Mouse (Mus musculus) limb, embryonic 12.5 days (tissue): Measurements from ENCODE around the gene Atp2b4. TPM values are rescaled to one million over a fixed set of nuclear protein-coding genes. Genes with fewer than 3 reads are reported as not detected.

Experiments
- ATAC-seq: fragments of 200-750 bp; cut with Nextera tagmentation; 2 replicates; pipeline ENCODE4 v1.8.0; 2017; ENCODE audit warnings: low read depth, moderate TSS enrichment; ENCODE audit not compliant: insufficient number of reproducible peaks, insufficient read depth, low FRiP score, low TSS enrichment
- H3K27ac ChIP-seq: fragments of 300-500 bp; sonication (generic); 2 replicates; pipeline ENCODE4 v1.5.1; 2016; ENCODE audit warnings: mild to moderate bottlenecking, moderate library complexity
- H3K27me3 ChIP-seq: fragments of 300-500 bp; sonication (generic); 2 replicates; pipeline ENCODE4 v1.6.1; 2016; ENCODE audit warnings: mild to moderate bottlenecking, moderate library complexity
- H3K36me3 ChIP-seq: fragments of 300-500 bp; sonication (generic); 2 replicates; pipeline ENCODE4 v1.6.1; 2016; ENCODE audit warnings: mild to moderate bottlenecking, moderate library complexity
- H3K4me1 ChIP-seq: fragments of 300-500 bp; sonication (generic); replicated peaks from 2 replicates; pipeline ENCODE4 v1.6.1; 2016
- H3K4me2 ChIP-seq: fragments of 300-500 bp; sonication (generic); 2 replicates; pipeline ENCODE4 v1.6.1; 2016; ENCODE audit warnings: mild to moderate bottlenecking, moderate library complexity
- H3K4me3 ChIP-seq: fragments of 300-500 bp; sonication (generic); replicated peaks from 2 replicates; pipeline ENCODE4 v1.5.1; 2016; ENCODE audit warnings: mild to moderate bottlenecking
- H3K9ac ChIP-seq: fragments of 300-500 bp; sonication (generic); replicated peaks from 2 replicates; pipeline ENCODE4 v1.6.1; 2016; ENCODE audit warnings: mild to moderate bottlenecking, moderate library complexity
- H3K9me3 ChIP-seq: fragments of 300-500 bp; sonication (generic); 2 replicates; pipeline ENCODE4 v1.6.1; 2016; ENCODE audit warnings: mild to moderate bottlenecking, moderate library complexity
- WGBS: fragments of 180-500 bp; shearing (Covaris S2); methylation state at CpG from one replicate; pipeline ENCODE4 v1.1.7; 2016; 5-methylcytosine and 5-hydroxymethylcytosine counted together
- polyA plus RNA-seq: library from polyadenylated mRNA; unstranded; fragments of >200 nt; fragmentation: Nextera tagmentation; extraction: Ambion mirVana; gene quantifications from 2 replicates; pipeline ENCODE4 v1.2.1, GENCODE M21; 2016

Atp2b4 gene
- polyA plus RNA-seq: 8.5 and 9.4 TPM in 2 replicates

- H3K4me1 ChIP-seq: peaks cover 23% of the 10 kb centered on the region
These were observed at the start of gene Atp2b4 for GRCm38 (mm10) chr1:133800948-133801393. TSS of gene Atp2b4 (minus strand) at chr1:133801041.

DNA sequence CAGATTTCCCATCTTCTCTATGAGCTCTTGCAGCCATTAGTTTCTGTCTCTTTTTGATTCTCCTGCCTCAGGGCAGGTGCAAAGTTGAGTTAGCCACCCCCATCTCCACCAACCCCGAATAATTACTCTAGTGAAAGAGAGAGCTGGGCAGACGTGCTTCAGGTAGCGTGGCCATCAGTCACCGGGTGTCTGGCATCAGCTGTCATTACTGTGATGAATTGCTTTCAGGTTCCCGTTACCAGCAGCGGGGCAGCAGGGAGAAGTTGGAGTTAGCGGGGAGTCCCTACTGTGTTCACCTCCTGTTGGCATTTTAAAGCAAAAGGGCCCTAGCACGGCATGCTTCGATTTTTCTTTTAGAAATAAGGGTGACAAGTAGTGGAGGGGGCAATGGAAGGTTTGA, 43.9 kb upstream of the Atp2b4 start:
- Histone ChIP-seq H3K4me3 (no peak overlapping the region), H3K36me3 (no peaks in the 10 kb centered on the region), H3K27me3 (peaks cover 22% of the 10 kb centered on the region; the same call in 1 of the 2 replicates), H3K9ac (no peak overlapping the region), H3K4me2 (no peak overlapping the region), H3K27ac (no peak overlapping the region), H3K4me1 (peaks cover 28% of the 10 kb centered on the region), H3K9me3 (no peaks in the 10 kb centered on the region)
- no peak for ATAC-seq
- 12% methylated on average over 9 of the region's 9 CpGs for WGBS

More at GRCm38 (mm10) chr1:133800948-133801393, at the start of gene Atp2b4:
- no peak within 1 kb of the TSS for H3K27ac ChIP-seq
- peak; percentile 92 for ATAC-seq
- H3K4me2 ChIP-seq: peak within 1 kb of the TSS; percentile 92
- H3K4me3 ChIP-seq: peak within 1 kb of the TSS; percentile 60
- no peaks in the 10 kb centered on the region for H3K36me3 ChIP-seq
- peaks cover 15% of the 10 kb centered on the region for H3K27me3 ChIP-seq
- 1% methylated on average over 16 of the region's 16 CpGs for WGBS
- peak within 1 kb of the TSS; percentile 57; the same call in 1 of the 2 replicates for H3K9ac ChIP-seq
- no peaks in the 10 kb centered on the region for H3K9me3 ChIP-seq

DNA sequence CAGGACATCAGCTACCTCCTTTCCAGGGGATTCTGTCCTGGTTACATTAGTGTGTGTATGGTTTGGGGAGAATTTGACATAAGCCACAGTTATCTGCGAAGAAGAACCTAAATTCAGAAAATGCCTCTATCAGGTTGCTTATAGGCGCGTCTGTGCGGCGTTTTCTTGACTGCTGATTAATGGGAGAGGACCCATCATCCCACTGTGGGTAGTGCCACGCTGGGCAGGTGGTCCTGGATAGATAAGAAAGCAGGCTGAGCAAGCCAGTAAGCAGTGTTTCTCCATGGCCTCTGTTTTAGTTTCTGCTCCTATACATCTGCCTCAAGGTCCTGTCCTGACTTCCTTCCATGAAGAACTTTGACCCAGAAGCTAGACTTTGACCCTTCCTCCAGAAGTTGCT, 43.1 kb upstream of the Atp2b4 start:
- Histone ChIP-seq H3K27me3 (peaks cover 22% of the 10 kb centered on the region; the same call in 1 of the 2 replicates), H3K9ac (no peak overlapping the region), H3K9me3 (no peaks in the 10 kb centered on the region), H3K4me3 (no peak overlapping the region), H3K4me2 (no peak overlapping the region), H3K36me3 (no peaks in the 10 kb centered on the region), H3K27ac (no peak overlapping the region), H3K4me1 (peaks cover 28% of the 10 kb centered on the region)
- ATAC-seq: no peak
- 91% methylated on average over 6 of the region's 6 CpGs for WGBS

- H3K4me1 ChIP-seq: peaks cover 28% of the 10 kb centered on the region
- no peak for ATAC-seq
- no peaks in the 10 kb centered on the region for H3K36me3 ChIP-seq
- no peak overlapping the region for H3K9ac ChIP-seq
- no peak overlapping the region for H3K4me2 ChIP-seq
- 24% methylated on average over 4 of the region's 4 CpGs for WGBS
- H3K9me3 ChIP-seq: no peaks in the 10 kb centered on the region
- H3K27me3 ChIP-seq: peaks cover 22% of the 10 kb centered on the region; the same call in 1 of the 2 replicates
- H3K4me3 ChIP-seq: no peak overlapping the region
- no peak overlapping the region for H3K27ac ChIP-seq
These were observed 42.5 kb upstream of the Atp2b4 start for GRCm38 (mm10) chr1:133843370-133843769.

- Histone ChIP-seq H3K27ac (no peak overlapping the region), H3K4me1 (peaks cover 28% of the 10 kb centered on the region)
- 71% methylated on average over 11 of the region's 11 CpGs for WGBS
These were observed 41.4 kb upstream of the Atp2b4 start for GRCm38 (mm10) chr1:133842074-133842725.

DNA sequence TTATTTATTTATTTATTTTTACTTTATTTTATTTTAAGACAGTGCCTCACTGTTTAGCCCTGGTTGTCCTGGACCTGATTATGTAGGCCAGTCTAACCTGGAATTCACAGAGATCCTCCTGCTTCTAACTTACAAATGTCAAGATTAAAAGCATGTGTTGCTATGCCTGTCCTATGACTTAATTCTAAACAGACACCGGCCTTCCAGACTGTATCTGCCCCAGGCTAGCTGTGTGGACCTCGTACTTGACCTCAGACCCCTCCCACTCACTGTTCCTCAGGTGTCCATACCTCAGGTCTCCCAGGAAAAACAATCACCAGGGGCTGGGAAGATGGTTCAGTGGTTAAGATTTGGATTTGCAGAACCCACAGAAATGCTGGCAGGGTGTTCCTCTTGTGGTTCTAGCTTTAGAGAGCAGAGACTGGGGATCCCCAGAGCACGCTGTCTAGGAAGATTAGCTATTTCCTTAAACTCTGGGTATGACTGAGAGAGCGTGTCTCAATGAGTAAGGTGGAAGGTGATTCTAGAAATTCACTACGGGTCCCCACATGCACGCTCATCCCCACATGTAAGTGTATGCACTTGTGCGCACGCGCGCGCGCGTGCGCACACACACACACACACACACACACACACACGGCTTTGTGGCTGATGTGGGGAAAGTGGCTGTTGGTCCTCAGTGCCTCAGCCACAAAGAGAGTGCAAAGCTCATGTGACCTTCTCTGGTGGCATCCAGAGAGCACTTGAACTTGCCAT, 40.5 kb upstream of the Atp2b4 start:
- Histone ChIP-seq H3K27me3 (peaks cover 22% of the 10 kb centered on the region; the same call in 1 of the 2 replicates), H3K9ac (no peak overlapping the region), H3K9me3 (no peaks in the 10 kb centered on the region), H3K4me3 (no peak overlapping the region), H3K4me1 (peaks cover 25% of the 10 kb centered on the region), H3K36me3 (no peaks in the 10 kb centered on the region), H3K27ac (0 out of 2 replicates have a peak overlapping the region, but pooled peaks have one; percentile 17), H3K4me2 (no peak overlapping the region)
- WGBS: 79% methylated on average over 15 of the region's 15 CpGs
- no peak for ATAC-seq

More at GRCm38 (mm10) chr1:133842074-133842725, 41.4 kb upstream of the Atp2b4 start:
- no peak overlapping the region for H3K9ac ChIP-seq
- no peaks in the 10 kb centered on the region for H3K36me3 ChIP-seq
- no peaks in the 10 kb centered on the region for H3K9me3 ChIP-seq
- no peak overlapping the region for H3K4me2 ChIP-seq
- ATAC-seq: no peak
- no peak overlapping the region for H3K4me3 ChIP-seq
- H3K27me3 ChIP-seq: peaks cover 22% of the 10 kb centered on the region; the same call in 1 of the 2 replicates

DNA sequence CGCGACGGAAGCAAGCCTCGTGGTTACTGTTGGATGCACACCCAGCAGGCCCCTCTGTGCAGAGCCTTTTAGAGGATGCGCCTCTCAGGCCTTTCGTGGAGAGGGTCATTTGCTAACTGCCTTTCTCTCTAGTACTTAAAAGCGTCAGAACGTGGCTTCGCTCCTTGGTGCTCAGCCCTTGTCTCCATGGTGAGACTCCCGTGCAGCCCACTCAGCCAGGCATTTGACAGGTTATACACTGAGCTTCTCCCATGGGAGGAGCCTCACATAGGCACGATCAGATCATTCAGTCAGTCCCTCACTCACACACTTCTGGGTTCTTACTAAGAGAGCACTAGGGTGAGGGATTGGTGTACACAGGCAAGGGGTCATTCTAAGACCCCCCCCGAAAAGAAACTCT, 39.7 kb upstream of the Atp2b4 start:
- H3K4me1 ChIP-seq: peaks cover 20% of the 10 kb centered on the region
- H3K27me3 ChIP-seq: peaks cover 22% of the 10 kb centered on the region; the same call in 1 of the 2 replicates
- no peak overlapping the region for H3K4me2 ChIP-seq
- no peak overlapping the region for H3K4me3 ChIP-seq
- ATAC-seq: no peak
- no peaks in the 10 kb centered on the region for H3K36me3 ChIP-seq
- H3K9me3 ChIP-seq: no peaks in the 10 kb centered on the region
- H3K9ac ChIP-seq: no peak overlapping the region
- WGBS: 43% methylated on average over 12 of the region's 12 CpGs
- H3K27ac ChIP-seq: 0 out of 2 replicates have a peak overlapping the region, but pooled peaks have one; percentile 37

- 82% methylated on average over 6 of the region's 6 CpGs for WGBS
- H3K9me3 ChIP-seq: no peaks in the 10 kb centered on the region
- no peak overlapping the region for H3K27ac ChIP-seq
- H3K4me2 ChIP-seq: no peak overlapping the region
- H3K4me1 ChIP-seq: peaks cover 13% of the 10 kb centered on the region
- no peak overlapping the region for H3K4me3 ChIP-seq
- 0 out of 2 replicates have a peak, but pooled peaks cover 2% of the 10 kb centered on the region for H3K27me3 ChIP-seq
- ATAC-seq: no peak
- no peak overlapping the region for H3K9ac ChIP-seq
- H3K36me3 ChIP-seq: no peaks in the 10 kb centered on the region
These were observed 33.5 kb upstream of the Atp2b4 start for GRCm38 (mm10) chr1:133834309-133834708.

DNA sequence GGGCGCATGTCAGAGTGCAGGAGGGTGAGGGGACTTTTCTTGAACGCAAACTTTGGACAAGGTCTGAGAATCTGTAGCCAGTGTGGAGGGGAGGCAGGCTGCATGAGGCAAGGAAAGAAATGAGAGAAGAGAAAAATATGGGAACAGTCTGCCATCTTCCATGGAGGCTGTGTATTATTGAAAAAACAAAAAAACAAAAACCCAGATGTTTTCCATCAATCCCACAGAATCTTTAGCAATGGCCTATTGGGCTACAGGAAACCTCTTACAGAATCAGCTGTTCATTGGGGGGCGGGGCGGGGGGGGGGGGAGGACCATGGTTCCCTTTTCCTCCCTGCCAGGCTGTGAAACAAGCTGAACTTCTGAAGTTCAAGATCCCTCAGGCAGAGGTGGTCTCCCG, 31.9 kb upstream of the Atp2b4 start:
- Histone ChIP-seq H3K4me3 (no peak overlapping the region), H3K4me2 (no peak overlapping the region), H3K9me3 (no peaks in the 10 kb centered on the region), H3K36me3 (no peaks in the 10 kb centered on the region), H3K27ac (no peak overlapping the region), H3K4me1 (peaks cover 13% of the 10 kb centered on the region), H3K9ac (no peak overlapping the region), H3K27me3 (0 out of 2 replicates have a peak, but pooled peaks cover 3% of the 10 kb centered on the region)
- no peak for ATAC-seq
- WGBS: 58% methylated on average over 5 of the region's 5 CpGs

DNA sequence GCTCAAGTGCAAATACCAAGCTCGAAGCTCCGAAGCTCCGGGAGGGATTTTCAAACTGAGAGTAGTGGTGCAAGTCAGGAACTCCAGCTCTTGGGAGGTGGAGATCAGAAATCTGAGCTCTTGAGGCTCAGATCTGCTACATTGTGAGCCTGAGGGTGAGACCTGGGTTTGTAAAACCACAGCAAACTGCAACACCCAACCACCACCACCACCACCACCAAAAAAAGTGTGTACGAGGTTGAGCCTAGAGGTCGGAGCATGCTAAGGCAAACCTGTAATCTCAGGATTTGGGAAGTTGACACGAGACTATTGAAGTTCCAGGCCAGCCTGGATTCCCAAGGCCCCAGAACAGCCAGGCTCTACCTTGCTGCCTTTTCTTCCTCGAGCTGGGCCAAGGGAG, 25.4 kb upstream of the Atp2b4 start:
- no peak overlapping the region for H3K4me3 ChIP-seq
- no peaks in the 10 kb centered on the region for H3K36me3 ChIP-seq
- H3K27ac ChIP-seq: no peak overlapping the region
- H3K27me3 ChIP-seq: 0 out of 2 replicates have a peak, but pooled peaks cover 3% of the 10 kb centered on the region
- no peak for ATAC-seq
- 67% methylated on average over 7 of the region's 7 CpGs for WGBS
- no peaks in the 10 kb centered on the region for H3K9me3 ChIP-seq
- no peak overlapping the region for H3K4me2 ChIP-seq
- peaks cover 20% of the 10 kb centered on the region for H3K4me1 ChIP-seq
- H3K9ac ChIP-seq: no peak overlapping the region

DNA sequence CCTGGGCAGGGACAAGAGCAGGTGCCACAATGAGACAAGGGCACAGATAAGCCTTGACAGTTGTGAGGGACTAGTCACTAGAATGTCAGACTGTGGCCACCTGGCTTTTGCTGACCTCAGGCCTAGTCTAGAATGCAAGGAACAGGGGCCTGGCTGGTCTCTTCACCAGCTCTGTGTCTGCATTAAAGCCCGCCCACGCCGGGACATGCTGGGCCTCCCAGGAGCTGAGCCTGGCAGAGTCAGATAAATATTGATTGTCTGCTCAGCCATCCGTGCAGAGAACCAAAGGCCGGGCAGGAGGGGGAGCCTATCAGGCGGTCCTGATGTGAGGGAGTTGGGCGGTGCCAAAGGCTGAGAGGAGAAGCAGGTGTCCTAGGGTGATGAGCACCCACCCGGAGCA, 24.7 kb upstream of the Atp2b4 start:
- no peak overlapping the region for H3K27ac ChIP-seq

More for the DNA sequence above, 24.7 kb upstream of the Atp2b4 start:
- Histone ChIP-seq H3K4me2 (no peak overlapping the region), H3K9ac (no peak overlapping the region), H3K4me3 (no peak overlapping the region), H3K36me3 (no peaks in the 10 kb centered on the region), H3K9me3 (no peaks in the 10 kb centered on the region), H3K27me3 (0 out of 2 replicates have a peak, but pooled peaks cover 3% of the 10 kb centered on the region), H3K4me1 (peaks cover 26% of the 10 kb centered on the region)
- ATAC-seq: no peak
- WGBS: 47% methylated on average over 8 of the region's 8 CpGs
